Mouse (Mus musculus) brown adipose tissue, adult 24 weeks (tissue): ENCODE data around the gene Plcl1. TPM values are rescaled to one million over a fixed set of nuclear protein-coding genes. Genes with fewer than 3 reads are reported as not detected.

Source experiments
- H3K27ac ChIP-seq: fragments of 200-500 bp; replicated peaks from 2 replicates; pipeline ENCODE4 v1.5.1; 2012; ENCODE audit warnings: low read depth, mild to moderate bottlenecking, low read length
- H3K4me1 ChIP-seq: fragments of 200-500 bp; 2 replicates; pipeline ENCODE4 v1.6.1; 2012; ENCODE audit warnings: low read length, mixed read lengths; ENCODE audit not compliant: control insufficient read depth, insufficient read depth, insufficient read length
- H3K4me3 ChIP-seq: fragments of 200-500 bp; 2 replicates; pipeline ENCODE4 v1.5.1; 2012; ENCODE audit warnings: low read depth, mild to moderate bottlenecking, low read length, moderate library complexity; ENCODE audit not compliant: insufficient read depth
- polyA plus RNA-seq: library from polyadenylated mRNA; stranded (reverse); fragments of >200 nt; gene quantifications from 2 replicates; pipeline ENCODE4 v1.2.4, GENCODE M21; 2012; ENCODE audit not compliant: missing spikeins, insufficient read depth, insufficient read length

Plcl1 gene
- polyA plus RNA-seq, 1 experiment = 1.2 TPM

GRCm38 (mm10) chr1:55705756-55706155, 300.0 kb downstream of the Plcl1 start:
- Histone ChIP-seq H3K27ac (no peak overlapping the region), H3K4me3 (no peak overlapping the region)

DNA sequence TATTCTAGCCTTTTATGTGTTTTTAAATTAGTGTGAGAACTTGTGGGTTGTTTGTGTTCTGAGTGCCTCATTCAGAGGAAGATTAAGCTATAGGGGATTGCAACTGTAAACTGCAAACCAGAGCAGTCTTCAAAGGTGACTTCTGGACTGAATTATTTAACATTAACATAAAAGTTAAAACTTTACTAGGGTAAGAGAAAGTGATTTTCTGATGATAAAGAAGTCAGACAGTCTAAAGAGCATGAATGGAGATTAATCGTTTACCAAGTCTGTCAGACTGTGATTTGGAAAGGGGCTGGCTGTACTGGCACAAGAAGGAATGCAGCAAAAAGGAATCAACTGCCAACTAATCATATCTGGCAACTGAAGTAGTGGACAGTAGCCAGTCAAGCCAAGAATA, 301.2 kb downstream of the Plcl1 start:
- no peak overlapping the region for H3K4me3 ChIP-seq
- no peak overlapping the region for H3K27ac ChIP-seq
- H3K4me1 ChIP-seq = no peaks in the 10 kb centered on the region

More at GRCm38 (mm10) chr1:55705756-55706155, 300.0 kb downstream of the Plcl1 start:
- no peaks in the 10 kb centered on the region for H3K4me1 ChIP-seq

DNA sequence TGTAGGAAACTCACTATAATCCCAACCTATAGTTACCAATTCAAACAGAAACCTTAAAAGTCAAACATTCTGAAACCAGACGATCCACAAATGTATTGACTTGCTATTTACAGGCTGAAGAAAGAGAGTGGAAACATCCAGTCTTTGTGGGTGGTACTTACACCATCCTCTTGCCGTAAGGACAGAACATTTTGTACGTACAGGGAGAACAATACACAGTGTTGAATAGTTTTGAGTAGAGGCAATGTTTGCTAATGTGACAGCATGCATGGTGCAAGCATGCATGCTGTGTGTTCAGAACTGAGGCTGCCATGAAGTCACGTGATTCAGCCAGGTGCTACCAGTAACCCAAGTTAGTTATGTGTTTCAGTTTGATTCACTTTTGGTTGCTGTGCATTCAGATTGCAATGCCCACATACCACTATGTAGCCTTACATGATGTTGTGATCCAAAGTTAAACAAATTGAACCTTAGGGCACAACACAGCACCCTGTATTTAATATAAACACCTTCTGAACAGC, 311.6 kb downstream of the Plcl1 start:
- Histone ChIP-seq H3K27ac (no peak overlapping the region), H3K4me3 (no peak overlapping the region), H3K4me1 (no peaks in the 10 kb centered on the region)

- Histone ChIP-seq H3K4me1 (no peaks in the 10 kb centered on the region), H3K4me3 (no peak overlapping the region), H3K27ac (no peak overlapping the region)
These were observed 319.7 kb downstream of the Plcl1 start for GRCm38 (mm10) chr1:55725428-55725827.

DNA sequence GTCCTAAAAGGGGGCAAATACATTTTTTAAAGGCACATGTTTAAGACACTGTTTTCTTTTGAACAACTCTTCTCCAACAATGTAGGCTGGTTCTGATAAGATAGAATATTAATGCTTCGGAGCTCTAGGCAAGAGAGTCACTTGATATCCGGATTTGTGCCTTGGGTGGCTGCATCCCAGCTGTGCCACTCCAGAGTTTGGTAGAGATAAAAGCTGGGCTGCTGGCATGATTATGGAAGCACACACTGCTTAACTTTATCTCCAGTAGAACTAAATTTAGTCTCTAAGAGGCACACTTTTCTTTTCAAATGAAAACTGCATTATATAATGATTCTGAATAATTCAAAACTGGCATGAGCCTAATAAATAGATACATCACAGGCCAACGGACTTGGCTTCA, 323.6 kb downstream of the Plcl1 start:
- Histone ChIP-seq H3K27ac (no peak overlapping the region), H3K4me1 (no peaks in the 10 kb centered on the region), H3K4me3 (no peak overlapping the region)

GRCm38 (mm10) chr1:55732951-55733350, 327.2 kb downstream of the Plcl1 start:
- Histone ChIP-seq H3K27ac (no peak overlapping the region), H3K4me3 (no peak overlapping the region), H3K4me1 (no peaks in the 10 kb centered on the region)

GRCm38 (mm10) chr1:55736054-55736740, 330.5 kb downstream of the Plcl1 start:
- Histone ChIP-seq H3K4me3 (no peak overlapping the region), H3K27ac (no peak overlapping the region), H3K4me1 (no peaks in the 10 kb centered on the region)

DNA sequence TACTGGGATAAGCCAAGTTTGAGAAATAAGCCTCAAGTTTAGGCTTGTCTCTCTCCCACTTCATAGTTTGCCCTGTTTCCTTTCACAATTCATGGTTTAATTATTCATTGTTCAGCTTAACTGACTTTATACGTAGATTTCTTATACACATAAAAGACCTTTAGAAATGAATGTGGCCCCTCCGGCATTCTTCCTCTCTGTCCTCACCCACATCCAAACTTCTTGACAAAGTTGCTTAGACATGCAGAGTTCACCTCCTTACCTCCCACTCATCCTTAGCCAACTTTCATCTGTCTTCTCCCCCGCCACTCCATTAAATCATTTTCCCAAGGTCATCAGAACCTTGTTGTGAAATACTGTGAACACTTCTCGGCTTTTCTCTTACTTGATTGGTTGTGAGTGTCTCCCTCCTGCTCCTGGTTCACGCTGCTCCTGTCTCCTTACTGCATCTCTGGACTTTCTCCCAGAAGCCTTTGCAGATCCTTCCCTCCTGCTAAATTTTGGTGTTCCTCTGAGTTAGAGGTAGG, 331.1 kb downstream of the Plcl1 start:
- no peak overlapping the region for H3K4me3 ChIP-seq
- H3K4me1 ChIP-seq = no peaks in the 10 kb centered on the region
- H3K27ac ChIP-seq = no peak overlapping the region

DNA sequence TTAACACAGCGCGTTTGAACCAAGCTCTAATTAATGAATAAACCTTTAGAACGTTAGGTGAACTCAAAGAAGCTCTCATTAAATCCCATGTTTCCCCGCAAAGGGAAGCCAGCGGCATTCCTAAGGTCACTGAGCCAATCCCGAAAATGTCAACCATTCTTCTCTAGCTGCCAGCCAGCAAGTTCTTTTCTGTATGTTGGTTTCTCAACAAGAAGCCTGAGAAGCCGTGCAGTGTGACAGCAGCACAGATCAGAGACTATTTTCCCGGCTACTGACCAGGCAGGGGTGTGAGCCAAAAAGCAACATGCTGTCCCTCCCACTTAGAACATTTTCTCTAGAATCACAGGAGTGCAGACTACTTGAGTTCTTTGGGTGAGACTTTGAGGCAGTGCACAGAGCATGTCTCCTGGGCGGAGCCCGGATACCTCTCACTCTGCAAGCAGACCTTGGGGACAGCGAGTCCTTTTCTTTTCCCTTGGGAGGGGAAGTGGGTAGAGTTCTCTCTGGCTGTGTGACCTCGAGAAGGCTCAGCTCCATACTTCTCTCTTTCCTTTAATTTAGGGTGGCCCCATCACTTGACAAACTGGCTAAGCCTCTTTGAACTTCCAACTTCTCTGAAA, 333.1 kb downstream of the Plcl1 start:
- no peaks in the 10 kb centered on the region for H3K4me1 ChIP-seq
- H3K27ac ChIP-seq = no peak overlapping the region
- H3K4me3 ChIP-seq = no peak overlapping the region

GRCm38 (mm10) chr1:55741885-55742284, 336.2 kb downstream of the Plcl1 start:
- H3K4me1 ChIP-seq = no peaks in the 10 kb centered on the region
- H3K27ac ChIP-seq = no peak overlapping the region
- H3K4me3 ChIP-seq = no peak overlapping the region

DNA sequence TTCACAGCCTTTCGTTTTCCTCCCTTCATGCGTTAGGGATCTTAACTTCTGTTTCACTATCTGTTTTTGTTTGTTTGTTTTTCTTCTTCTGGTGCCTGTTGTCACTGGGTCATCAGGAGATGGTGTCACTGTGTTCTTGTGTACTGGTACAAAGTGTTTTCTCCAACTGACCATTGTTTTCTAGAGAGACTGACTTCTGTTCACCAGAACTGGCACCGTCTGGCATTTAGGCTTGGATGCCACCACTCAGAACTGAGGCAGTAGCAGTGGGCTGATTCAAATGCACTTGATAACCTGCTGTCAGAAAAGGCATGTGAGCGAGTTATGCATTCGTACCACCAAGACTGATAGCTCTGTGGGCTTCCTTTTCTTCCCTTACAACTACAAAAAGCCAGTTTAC, 342.8 kb downstream of the Plcl1 start:
- no peak overlapping the region for H3K27ac ChIP-seq
- no peak overlapping the region for H3K4me3 ChIP-seq
- no peaks in the 10 kb centered on the region for H3K4me1 ChIP-seq

- Histone ChIP-seq H3K4me1 (no peaks in the 10 kb centered on the region), H3K27ac (no peak overlapping the region), H3K4me3 (no peak overlapping the region)
These were observed 344.0 kb downstream of the Plcl1 start for GRCm38 (mm10) chr1:55749770-55750169.

DNA sequence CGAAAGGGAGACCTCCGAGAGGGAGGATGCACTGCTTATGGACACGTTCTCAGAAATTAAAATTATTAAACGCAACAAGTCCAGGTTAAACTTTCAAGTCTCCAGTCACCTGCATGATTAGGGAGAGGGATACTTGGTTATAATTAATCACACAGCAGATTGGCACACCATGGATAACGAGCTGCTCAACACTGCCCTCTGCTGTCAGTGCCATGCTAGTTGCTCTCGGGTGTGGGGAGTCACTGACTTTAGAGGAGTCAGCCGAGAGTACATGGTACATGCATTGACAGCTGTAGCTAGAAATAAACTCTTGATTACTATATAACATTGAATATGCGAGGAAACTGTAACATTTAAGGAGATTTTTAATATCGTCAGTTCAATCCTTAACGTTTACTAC, 350.0 kb downstream of the Plcl1 start:
- Histone ChIP-seq H3K4me1 (no peaks in the 10 kb centered on the region), H3K4me3 (no peak overlapping the region), H3K27ac (no peak overlapping the region)

GRCm38 (mm10) chr1:55762284-55762683, 356.6 kb downstream of the Plcl1 start:
- Histone ChIP-seq H3K4me1 (no peaks in the 10 kb centered on the region), H3K27ac (no peak overlapping the region), H3K4me3 (no peak overlapping the region)

- no peak overlapping the region for H3K27ac ChIP-seq
- no peaks in the 10 kb centered on the region for H3K4me1 ChIP-seq
- no peak overlapping the region for H3K4me3 ChIP-seq
These were observed 357.4 kb downstream of the Plcl1 start for GRCm38 (mm10) chr1:55763171-55763570.

DNA sequence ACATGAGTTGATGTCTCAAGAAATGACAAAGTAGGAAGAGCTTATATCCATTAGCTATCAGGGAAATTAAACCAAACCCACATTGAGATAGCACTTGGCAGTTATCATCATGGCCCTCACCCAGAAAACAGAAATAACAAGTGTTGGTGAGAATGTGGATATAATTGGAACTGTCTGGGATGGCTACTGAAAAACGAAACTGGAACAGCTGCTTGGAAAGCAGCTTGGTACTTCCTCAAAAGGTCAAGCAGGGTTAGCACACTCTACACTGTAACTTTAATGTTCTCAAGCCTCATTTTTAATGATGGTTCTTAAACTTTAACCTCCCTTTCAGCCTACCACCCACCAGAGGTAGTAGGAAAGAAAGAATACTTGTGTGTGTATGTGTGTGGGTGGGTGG, 361.0 kb downstream of the Plcl1 start:
- H3K4me1 ChIP-seq = no peaks in the 10 kb centered on the region
- no peak overlapping the region for H3K4me3 ChIP-seq
- H3K27ac ChIP-seq = no peak overlapping the region
